Mouse (Mus musculus) embryonic fibroblast, embryonic 13.5 days (primary cell): ENCODE data around the gene Cdc123.

Source experiments
- CTCF ChIP-seq: IDR thresholded peaks from 2 replicates; pipeline ENCODE4 v1.5.1; 2011; ENCODE audit warnings: mild to moderate bottlenecking, control low read depth, low read length, moderate library complexity, borderline replicate concordance; ENCODE audit not compliant: insufficient read depth
- POLR2A ChIP-seq: IDR thresholded peaks from 2 replicates; pipeline ENCODE4 v1.6.1; 2011; ENCODE audit warnings: low read depth, mild to moderate bottlenecking, control low read depth, low read length, moderate library complexity

- TF ChIP-seq POLR2A (no peak), CTCF (no peak)
These were observed 84.4 kb downstream of the Cdc123 start for GRCm38 (mm10) chr2:5760479-5761008.
